Mouse (Mus musculus) stomach, embryonic 16.5 days (tissue): ENCODE measurements at regions not wholly inside any gene's neighbourhood (a gene's known extent, or its start where the extent isn't known, plus 50 kb on each side); places are given as distances from the start of the nearest gene placed in this dataset.
A peak's percentile ranks its signal among the peaks of the same experiment; 100 is the strongest.

Experiments used
- ATAC-seq: fragments of 200-750 bp; cut with Nextera tagmentation; 2 replicates; pipeline ENCODE4 v1.8.0; 2017; ENCODE audit warnings: moderate number of reproducible peaks, moderate TSS enrichment; ENCODE audit not compliant: insufficient read depth, low FRiP score
- H3K27ac ChIP-seq: fragments of 300-500 bp; sonication (generic); 2 replicates; pipeline ENCODE4 v1.5.1; 2014; ENCODE audit warnings: low read length
- H3K27me3 ChIP-seq: fragments of 300-500 bp; sonication (generic); 2 replicates; pipeline ENCODE4 v1.6.1; 2014; ENCODE audit warnings: low read length, control low read depth, mixed read lengths; ENCODE audit not compliant: control insufficient read depth, insufficient read depth
- H3K36me3 ChIP-seq: fragments of 300-500 bp; sonication (generic); 2 replicates; pipeline ENCODE4 v1.6.1; 2014; ENCODE audit warnings: low read length; ENCODE audit not compliant: control insufficient read depth, insufficient read depth
- H3K4me1 ChIP-seq: fragments of 300-500 bp; sonication (generic); 2 replicates; pipeline ENCODE4 v1.6.1; 2014; ENCODE audit warnings: low read length, control low read depth, mixed read lengths; ENCODE audit not compliant: control insufficient read depth, insufficient read depth
- H3K4me2 ChIP-seq: fragments of 300-500 bp; sonication (generic); 2 replicates; pipeline ENCODE4 v1.6.1; 2014; ENCODE audit warnings: low read depth, low read length, mixed read lengths
- H3K4me3 ChIP-seq: fragments of 300-500 bp; sonication (generic); replicated peaks from 2 replicates; pipeline ENCODE4 v1.5.1; 2014; ENCODE audit warnings: mild to moderate bottlenecking, low read length
- H3K9ac ChIP-seq: fragments of 300-500 bp; sonication (generic); 2 replicates; pipeline ENCODE4 v1.6.1; 2014; ENCODE audit warnings: low read length
- H3K9me3 ChIP-seq: fragments of 300-500 bp; sonication (generic); replicated peaks from 2 replicates; pipeline ENCODE4 v1.6.1; 2016; ENCODE audit warnings: low read length, control low read depth; ENCODE audit not compliant: control insufficient read depth
- WGBS: fragments of 180-500 bp; shearing (Covaris S2); extraction: QIAGEN DNeasy Blood & Tissue Kit; methylation state at CpG from one replicate; pipeline ENCODE4 v1.1.7; 2014; 5-methylcytosine and 5-hydroxymethylcytosine counted together

DNA sequence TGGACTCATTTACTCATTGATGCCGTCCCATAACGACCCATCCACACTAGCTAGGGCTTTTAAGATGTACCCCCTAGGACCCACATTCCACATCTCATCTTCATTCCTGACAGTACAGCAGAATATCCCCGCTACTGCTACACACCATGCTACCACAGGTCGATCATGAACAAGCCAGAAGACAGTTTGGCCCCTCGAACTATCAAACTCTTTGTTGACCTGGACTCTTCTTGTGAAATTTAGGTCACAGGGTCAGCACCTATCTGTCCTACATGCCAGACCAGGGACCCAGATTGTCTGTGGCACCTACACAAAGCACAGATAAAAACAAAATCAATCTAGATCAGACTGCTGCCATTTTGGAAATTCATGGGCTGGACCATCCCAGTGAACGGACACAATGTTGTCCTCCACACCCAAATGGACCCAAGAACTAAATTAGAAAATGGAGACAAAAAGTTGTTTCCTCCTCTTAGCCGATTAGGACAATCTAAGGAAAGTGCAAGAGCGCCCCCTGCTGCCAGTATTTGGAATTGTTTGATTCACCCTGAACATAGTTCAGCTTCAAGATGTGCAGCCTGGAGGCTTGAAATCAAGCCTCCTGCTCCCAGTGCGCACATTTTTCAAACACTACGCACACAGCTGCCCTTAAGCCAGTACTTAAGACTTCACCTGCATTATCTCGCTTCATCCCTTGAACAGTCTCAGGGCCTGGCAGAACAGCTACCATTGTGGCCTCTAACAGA is 192.6 kb downstream of the Gsdmc2 start:
- no peak overlapping the region for H3K4me3 ChIP-seq
- peak; percentile 29; the same call in 1 of the 2 replicates for ATAC-seq
- no peak overlapping the region for H3K4me2 ChIP-seq
- no peaks in the 10 kb centered on the region for H3K27me3 ChIP-seq
- no peaks in the 10 kb centered on the region for H3K36me3 ChIP-seq
- no peak overlapping the region for H3K9ac ChIP-seq
- no peaks in the 10 kb centered on the region for H3K9me3 ChIP-seq
- WGBS = 30% methylated on average over 11 of the region's 11 CpGs
- H3K4me1 ChIP-seq = no peaks in the 10 kb centered on the region
- H3K27ac ChIP-seq = no peak overlapping the region

DNA sequence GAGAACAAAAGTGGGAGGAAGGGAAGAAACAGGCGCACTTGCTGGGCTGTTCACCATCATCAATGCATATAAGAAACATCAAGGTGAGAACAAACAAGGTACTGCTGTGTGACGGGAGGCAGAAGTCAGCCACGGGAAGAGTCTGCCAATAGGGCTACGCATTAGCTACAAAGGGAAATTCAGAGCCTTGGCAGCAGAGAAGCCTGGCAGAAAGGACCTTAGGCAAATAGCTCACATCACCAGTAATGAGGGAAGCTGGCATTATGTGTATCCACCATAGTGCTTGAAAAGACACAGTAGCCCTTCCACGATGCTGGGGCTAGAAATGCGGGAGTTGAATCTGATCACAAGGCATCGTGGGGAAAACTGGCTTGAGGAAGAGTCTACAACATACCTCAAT is 193.9 kb downstream of the Gsdmc2 start:
- Histone ChIP-seq H3K9ac (no peak overlapping the region), H3K4me2 (no peak overlapping the region), H3K36me3 (no peaks in the 10 kb centered on the region), H3K27ac (no peak overlapping the region), H3K9me3 (no peaks in the 10 kb centered on the region), H3K27me3 (no peaks in the 10 kb centered on the region), H3K4me3 (no peak overlapping the region), H3K4me1 (no peaks in the 10 kb centered on the region)
- WGBS = 86% methylated on average over 7 of the region's 7 CpGs
- ATAC-seq = no peak

DNA sequence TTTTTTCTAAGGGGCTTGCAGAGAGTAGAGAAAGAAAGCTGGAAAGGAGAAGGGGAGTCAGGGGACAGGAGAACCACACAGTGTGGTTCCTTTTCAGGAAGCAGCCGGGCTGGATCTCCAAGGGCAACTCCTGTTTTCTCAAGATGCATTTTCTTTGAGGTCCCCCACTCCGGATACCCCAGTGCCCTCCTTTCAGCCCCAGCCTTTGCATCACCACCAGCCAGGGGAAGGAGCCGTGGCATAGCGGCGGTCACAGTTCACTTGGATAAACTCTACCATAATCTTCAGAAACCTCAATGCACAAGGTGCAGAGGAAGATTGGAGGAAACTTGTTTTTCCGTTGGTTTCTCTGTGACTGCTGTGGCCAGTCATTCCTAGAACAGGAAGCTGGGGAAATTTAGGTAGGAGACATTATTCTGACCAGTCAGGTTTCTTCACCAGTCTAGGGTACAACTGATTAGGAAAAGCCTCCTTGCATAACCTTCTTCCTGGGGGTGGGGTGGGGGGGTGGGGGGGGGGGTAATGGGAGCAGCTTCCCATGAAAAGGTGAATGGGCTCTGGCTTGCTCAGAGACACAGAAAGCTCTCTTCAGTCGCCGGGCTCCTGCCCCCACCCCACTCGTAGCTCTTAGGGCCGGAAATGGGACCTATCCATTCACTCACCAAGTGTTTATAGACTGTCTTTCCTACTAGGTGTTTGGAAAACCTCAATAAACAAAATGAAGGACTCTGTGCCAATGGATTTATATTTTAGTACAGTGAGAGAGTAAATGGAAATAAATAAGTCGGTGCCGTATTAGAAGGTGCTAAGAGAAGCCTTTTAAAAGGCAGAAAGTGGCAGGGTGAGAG is 196.6 kb downstream of the Gsdmc2 start:
- Histone ChIP-seq H3K36me3 (no peaks in the 10 kb centered on the region), H3K4me2 (no peak overlapping the region), H3K27me3 (no peaks in the 10 kb centered on the region), H3K9ac (no peak overlapping the region), H3K4me1 (no peaks in the 10 kb centered on the region), H3K4me3 (no peak overlapping the region), H3K27ac (no peak overlapping the region), H3K9me3 (no peaks in the 10 kb centered on the region)
- WGBS = 55% methylated on average over 12 of the region's 12 CpGs
- ATAC-seq = no peak

DNA sequence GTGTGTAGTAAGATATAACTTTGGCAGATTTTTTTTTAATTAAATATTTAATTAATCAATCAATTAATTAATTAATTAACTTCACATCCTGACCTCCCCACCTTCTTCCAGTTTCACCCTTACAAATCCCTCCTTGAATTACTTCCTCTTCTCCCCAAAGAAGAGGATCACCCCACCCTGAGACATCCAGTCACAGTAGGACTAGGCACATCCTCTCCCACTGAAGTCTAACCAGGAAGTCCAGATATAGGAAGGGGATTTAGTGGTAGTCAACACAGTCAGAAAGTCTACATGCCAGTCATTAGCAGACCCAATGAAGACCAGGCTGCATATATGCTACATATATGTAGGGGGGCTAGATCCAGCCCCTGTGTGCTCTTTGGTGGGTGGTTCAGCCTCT is 220.2 kb downstream of the Gsdmc2 start:
- H3K9me3 ChIP-seq = no peaks in the 10 kb centered on the region
- H3K4me1 ChIP-seq = no peaks in the 10 kb centered on the region
- no peaks in the 10 kb centered on the region for H3K36me3 ChIP-seq
- no peak overlapping the region for H3K4me2 ChIP-seq
- no peaks in the 10 kb centered on the region for H3K27me3 ChIP-seq
- no peak overlapping the region for H3K9ac ChIP-seq
- ATAC-seq = no peak
- H3K27ac ChIP-seq = no peak overlapping the region
- no peak overlapping the region for H3K4me3 ChIP-seq

DNA sequence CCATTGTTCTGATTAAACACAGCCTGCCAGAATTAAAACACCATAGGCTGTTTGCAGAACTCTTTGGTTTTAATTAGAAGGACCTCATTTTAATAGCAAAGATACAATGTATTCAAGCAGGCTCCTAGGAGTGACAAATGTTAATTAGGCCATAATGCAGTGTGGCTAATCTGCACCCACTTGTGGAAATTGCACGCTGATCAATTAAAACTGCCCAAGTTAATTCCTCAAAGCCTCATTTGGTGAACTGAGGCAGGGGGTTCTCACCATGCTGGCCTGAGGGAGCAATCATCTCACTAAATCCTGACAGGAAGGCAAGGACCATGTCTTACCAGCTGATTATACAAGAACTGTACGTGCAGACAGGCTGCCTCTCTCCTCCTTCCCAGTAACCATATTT is 220.7 kb downstream of the Gsdmc2 start:
- no peak overlapping the region for H3K4me3 ChIP-seq
- ATAC-seq = no peak
- H3K4me2 ChIP-seq = no peak overlapping the region
- H3K4me1 ChIP-seq = no peaks in the 10 kb centered on the region
- no peak overlapping the region for H3K9ac ChIP-seq
- no peaks in the 10 kb centered on the region for H3K27me3 ChIP-seq
- WGBS = 71% methylated on average over 2 of the region's 2 CpGs
- no peak overlapping the region for H3K27ac ChIP-seq
- no peaks in the 10 kb centered on the region for H3K36me3 ChIP-seq
- no peaks in the 10 kb centered on the region for H3K9me3 ChIP-seq

DNA sequence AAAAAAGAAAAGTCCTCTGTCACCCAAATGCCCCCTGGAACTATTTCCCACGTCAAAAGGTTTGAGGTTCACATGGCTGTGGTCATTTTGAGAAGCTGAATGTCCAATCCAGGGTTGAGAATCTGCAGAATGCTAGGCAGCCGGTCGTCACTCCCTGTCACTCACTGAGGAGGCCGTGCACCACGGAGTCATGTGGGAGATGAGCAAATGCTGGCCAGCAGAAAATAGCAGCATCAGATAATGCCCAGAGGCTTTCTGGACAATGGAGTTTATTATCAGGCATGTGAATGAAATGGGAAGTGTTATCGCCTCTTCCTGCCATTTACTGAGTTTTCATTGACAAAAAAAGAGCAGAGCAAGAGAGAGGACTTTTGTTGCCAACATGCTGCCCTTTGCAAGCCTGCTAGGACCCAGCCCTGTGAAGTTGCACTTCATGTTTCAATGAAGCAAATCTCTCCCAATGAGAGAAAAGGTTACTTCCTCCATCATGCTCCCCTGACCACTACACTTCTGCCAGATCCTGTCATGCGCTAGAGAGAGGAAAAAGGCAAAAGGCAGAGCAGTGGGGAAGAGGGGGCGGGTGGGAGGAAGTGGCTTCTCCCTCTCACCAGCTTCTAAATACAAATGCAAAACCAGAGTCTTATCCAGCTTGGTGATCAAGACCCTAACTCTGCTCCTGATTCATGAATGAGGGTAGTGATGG is 228.3 kb downstream of the Gsdmc2 start:
- H3K27me3 ChIP-seq = no peaks in the 10 kb centered on the region
- H3K36me3 ChIP-seq = no peaks in the 10 kb centered on the region
- no peaks in the 10 kb centered on the region for H3K9me3 ChIP-seq
- H3K4me2 ChIP-seq = no peak overlapping the region
- no peaks in the 10 kb centered on the region for H3K4me1 ChIP-seq
- H3K9ac ChIP-seq = no peak overlapping the region
- WGBS = 54% methylated on average over 8 of the region's 8 CpGs
- H3K27ac ChIP-seq = no peak overlapping the region
- ATAC-seq = no peak
- no peak overlapping the region for H3K4me3 ChIP-seq

DNA sequence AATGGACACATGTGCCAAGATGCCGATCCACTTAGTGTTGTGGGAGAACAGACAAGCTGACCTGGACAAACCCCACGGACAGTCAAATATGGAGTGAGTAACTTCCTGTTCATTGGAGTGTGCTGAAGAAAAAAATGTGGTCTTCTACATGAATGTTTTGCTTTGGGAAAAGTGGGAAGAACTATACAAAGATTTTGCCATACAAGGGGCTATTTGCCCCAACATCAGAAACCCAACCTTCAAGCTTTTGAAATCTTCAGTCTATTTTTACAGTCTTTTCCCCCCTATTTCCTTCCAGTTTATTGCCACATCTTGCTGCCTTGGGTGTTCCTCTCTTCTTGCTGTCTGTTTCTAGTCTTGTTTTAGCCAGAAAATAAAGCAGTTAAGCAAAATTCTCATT is 230.8 kb downstream of the Gsdmc2 start:
- no peaks in the 10 kb centered on the region for H3K9me3 ChIP-seq
- no peak for ATAC-seq
- no peak overlapping the region for H3K9ac ChIP-seq
- no peak overlapping the region for H3K27ac ChIP-seq
- 85% methylated on average over 2 of the region's 2 CpGs for WGBS
- H3K4me1 ChIP-seq = no peaks in the 10 kb centered on the region
- no peaks in the 10 kb centered on the region for H3K27me3 ChIP-seq
- no peaks in the 10 kb centered on the region for H3K36me3 ChIP-seq
- H3K4me2 ChIP-seq = no peak overlapping the region
- H3K4me3 ChIP-seq = no peak overlapping the region

DNA sequence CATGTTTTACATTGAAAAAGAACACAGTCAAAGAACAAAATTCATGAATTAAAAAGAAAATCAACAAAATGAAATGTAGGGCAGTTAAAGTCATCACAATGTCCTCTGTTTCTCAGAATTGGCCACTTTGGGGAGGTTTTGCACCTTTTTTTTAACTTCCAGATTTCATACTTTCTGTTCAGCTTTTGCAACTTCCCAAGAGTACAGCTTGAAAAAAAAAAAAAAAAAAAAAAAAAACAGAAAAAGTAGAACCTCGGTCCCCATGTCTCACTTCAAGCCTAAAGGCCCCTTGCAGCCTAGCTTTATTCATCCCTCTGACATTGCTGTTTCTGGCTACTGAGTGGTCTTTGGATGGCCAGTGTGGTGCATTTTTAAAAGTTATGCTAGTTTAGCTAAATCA is 231.9 kb downstream of the Gsdmc2 start:
- WGBS = 62% methylated on average over 1 of the region's 1 CpGs
- Histone ChIP-seq H3K9ac (no peak overlapping the region), H3K4me2 (no peak overlapping the region), H3K36me3 (no peaks in the 10 kb centered on the region), H3K27me3 (no peaks in the 10 kb centered on the region), H3K27ac (no peak overlapping the region), H3K4me3 (no peak overlapping the region), H3K9me3 (no peaks in the 10 kb centered on the region), H3K4me1 (no peaks in the 10 kb centered on the region)
- no peak for ATAC-seq

DNA sequence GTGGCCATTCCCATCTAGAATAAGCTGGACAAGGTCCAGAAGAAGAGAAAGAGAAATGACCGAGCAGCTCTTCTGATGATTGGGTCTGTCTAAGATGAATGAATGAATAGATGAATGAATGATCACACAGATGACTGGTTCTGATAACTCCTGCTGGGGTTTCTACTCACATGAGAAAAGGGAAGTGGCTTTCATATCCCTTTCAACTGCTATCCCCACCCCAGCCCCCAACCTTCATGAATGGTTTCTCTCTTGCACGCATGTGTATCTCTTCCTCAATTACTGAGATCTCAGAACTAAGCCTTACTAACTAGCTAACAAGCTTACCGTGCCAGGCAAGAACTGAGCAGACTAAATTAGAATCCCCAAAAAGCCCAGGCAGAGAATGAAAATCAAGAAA is 233.8 kb downstream of the Gsdmc2 start:
- H3K9ac ChIP-seq = no peak overlapping the region
- no peak overlapping the region for H3K4me2 ChIP-seq
- no peaks in the 10 kb centered on the region for H3K4me1 ChIP-seq
- H3K9me3 ChIP-seq = no peaks in the 10 kb centered on the region
- H3K36me3 ChIP-seq = no peaks in the 10 kb centered on the region
- ATAC-seq = no peak
- H3K4me3 ChIP-seq = no peak overlapping the region
- H3K27me3 ChIP-seq = no peaks in the 10 kb centered on the region
- 83% methylated on average over 3 of the region's 3 CpGs for WGBS
- H3K27ac ChIP-seq = no peak overlapping the region
